ENCODE assay signal across 8 mouse cellular contexts in genomic region chr13:64128858-64129615, GRCm38 (mm10). TPM values are rescaled to one million over a fixed set of nuclear protein-coding genes. Genes with fewer than 3 reads are reported as not detected.
DNase-seq lines count a peak whose midpoint lies in the region; ATAC-seq lines count a peak whose summit lies in the region.

Gene Slc35d2 (minus strand): TSS chr13:64129368.

- peak within 1 kb of the TSS; percentile 83 for H3K4me2 ChIP-seq in lung, embryonic 15.5 days
- H3K4me2 ChIP-seq in neural tube, embryonic 15.5 days: peak within 1 kb of the TSS; percentile 83

- peak within 1 kb of the TSS; percentile 80 for H3K27ac ChIP-seq in embryonic facial prominence, embryonic 10.5 days (replicated peaks)
- H3K27ac ChIP-seq in lung, embryonic 15.5 days: peak within 1 kb of the TSS; percentile 52
- no peak within 1 kb of the TSS; the same call in 1 of the 2 replicates for H3K27ac ChIP-seq in neural tube, embryonic 15.5 days (replicated peaks)

- H3K9me3 ChIP-seq in embryonic facial prominence, embryonic 10.5 days: no peaks in the 10 kb centered on the region
- H3K9me3 ChIP-seq in lung, embryonic 15.5 days: no peaks in the 10 kb centered on the region
- H3K9me3 ChIP-seq in neural tube, embryonic 15.5 days (replicated peaks): no peaks in the 10 kb centered on the region

- H3K27me3 ChIP-seq in embryonic facial prominence, embryonic 10.5 days (replicated peaks; ENCODE audit: low read depth, poor library complexity, severe bottlenecking): no peaks in the 10 kb centered on the region
- H3K27me3 ChIP-seq in lung, embryonic 15.5 days: no peaks in the 10 kb centered on the region
- no peaks in the 10 kb centered on the region for H3K27me3 ChIP-seq in neural tube, embryonic 15.5 days (replicated peaks)

- WGBS in embryonic facial prominence, embryonic 10.5 days: 8% methylated on average over 44 of the region's 44 CpGs
- WGBS in lung, embryonic 15.5 days: 8% methylated on average over 42 of the region's 44 CpGs
- 8% methylated on average over 44 of the region's 44 CpGs for WGBS in neural tube, embryonic 15.5 days

- DNase-seq in right cerebral cortex, adult 18-20 months: peak; percentile 6
- DNase-seq in right cerebral cortex, postnatal 36 days (ENCODE audit: low spot score in 2 of 2): no peak
- peak; percentile 60 for DNase-seq in embryonic facial prominence, embryonic 10.5 days (ENCODE audit: low spot score)
- peak; percentile 67 for DNase-seq in heart, adult 8-10 months (ENCODE audit: low spot score)
- peak; percentile 83 for DNase-seq in kidney, adult 18-20 months
- peak; percentile 71 to 73 for DNase-seq in thymus, postnatal 36 days

- peak within 1 kb of the TSS; percentile 61 for H3K9ac ChIP-seq in lung, embryonic 15.5 days
- H3K9ac ChIP-seq in neural tube, embryonic 15.5 days (replicated peaks): peak within 1 kb of the TSS; percentile 39

- H3K4me1 ChIP-seq in embryonic facial prominence, embryonic 10.5 days: peaks cover 26% of the 10 kb centered on the region
- peaks cover 10% of the 10 kb centered on the region; the same call in 1 of the 2 replicates for H3K4me1 ChIP-seq in lung, embryonic 15.5 days
- peaks cover 8% of the 10 kb centered on the region for H3K4me1 ChIP-seq in neural tube, embryonic 15.5 days

- peak within 1 kb of the TSS; percentile 66 for H3K4me3 ChIP-seq in embryonic facial prominence, embryonic 10.5 days
- H3K4me3 ChIP-seq in lung, embryonic 15.5 days: peak within 1 kb of the TSS; percentile 62
- peak within 1 kb of the TSS; percentile 50 for H3K4me3 ChIP-seq in neural tube, embryonic 15.5 days (replicated peaks)

- peak; percentile 85 for ATAC-seq in lung, embryonic 15.5 days (ENCODE audit: borderline replicate concordance, extremely low read depth, low FRiP score, low TSS enrichment)
- ATAC-seq in neural tube, embryonic 15.5 days (ENCODE audit: low FRiP score): peak; percentile 76

- peaks cover 28% of the 10 kb centered on the region for H3K36me3 ChIP-seq in embryonic facial prominence, embryonic 10.5 days (replicated peaks)
- peaks cover 12% of the 10 kb centered on the region for H3K36me3 ChIP-seq in lung, embryonic 15.5 days
- no peaks in the 10 kb centered on the region for H3K36me3 ChIP-seq in neural tube, embryonic 15.5 days

RNA-seq across cellular contexts. Expression of gene Slc35d2, which starts in this region (rescaled TPM):
- polyA plus RNA-seq in embryonic facial prominence, embryonic 10.5 days (2016; fragmentation: Nextera tagmentation; extraction: Ambion mirVana): 2.5 and 3.2 TPM in 2 replicates
- 1 to 10 TPM; 1.2 to 1.8 (median 1.5) TPM for total RNA-seq in heart, adult 8-10 months (2022)
- polyA plus RNA-seq in lung, embryonic 15.5 days (2015; fragmentation: Nextera tagmentation; extraction: Ambion mirVana): 4.7 and 4.8 TPM in 2 replicates
- 1.6 and 2.7 TPM in 2 replicates for polyA plus RNA-seq in neural tube, embryonic 15.5 days (2015; fragmentation: Nextera tagmentation; extraction: Ambion mirVana)

Comparison
In these comparisons a context has a peak if more than half of its experiments do, and no peak if none do; other contexts are left out.
1. DNase-seq: peak in right cerebral cortex, adult 18-20 months (single experiment), embryonic facial prominence, embryonic 10.5 days (single experiment), heart, adult 8-10 months (single experiment), kidney, adult 18-20 months (single experiment) and thymus, postnatal 36 days (2 of 2); none in right cerebral cortex, postnatal 36 days (0 of 2).
2. Peak in every context shown above with its lines, with median percentiles within 50 percentile points of each other: H3K4me3 ChIP-seq.